Mouse (Mus musculus) ES-Bruce4 (cell line): ENCODE measurements around the gene Gm20662. TPM values are rescaled to one million over a fixed set of nuclear protein-coding genes. Genes with fewer than 3 reads are reported as not detected.

ENCODE experiments used
- H3K27ac ChIP-seq: 2 replicates; pipeline ENCODE4 v1.5.1; 2012; ENCODE audit warnings: low read length, inconsistent platforms; ENCODE audit not compliant: insufficient read depth
- H3K27me3 ChIP-seq: 2 replicates; pipeline ENCODE4 v1.6.1; 2012; ENCODE audit warnings: mild to moderate bottlenecking, low read length, inconsistent platforms; ENCODE audit not compliant: control insufficient read depth, poor library complexity, insufficient read depth, severe bottlenecking
- H3K36me3 ChIP-seq: 2 replicates; pipeline ENCODE4 v1.6.1; 2012; ENCODE audit warnings: inconsistent platforms, mild to moderate bottlenecking, low read length, moderate library complexity; ENCODE audit not compliant: control insufficient read depth, poor library complexity, insufficient read depth, severe bottlenecking
- H3K4me1 ChIP-seq: one replicate; pipeline ENCODE4 v1.8.1; 2011; ENCODE audit warnings: low read length; ENCODE audit not compliant: control insufficient read depth, insufficient read depth
- H3K4me3 ChIP-seq: 2 replicates; pipeline ENCODE4 v1.5.1; 2011; ENCODE audit warnings: low read depth, mild to moderate bottlenecking, low read length
- H3K9ac ChIP-seq: 2 replicates; pipeline ENCODE4 v1.6.1; 2012; ENCODE audit warnings: low read depth, mild to moderate bottlenecking, inconsistent platforms; ENCODE audit not compliant: poor library complexity, severe bottlenecking
- H3K9me3 ChIP-seq: replicated peaks from 2 replicates; pipeline ENCODE4 v1.6.1; 2012; ENCODE audit warnings: mild to moderate bottlenecking, low read length, inconsistent platforms; ENCODE audit not compliant: control insufficient read depth, poor library complexity, insufficient read depth, severe bottlenecking
- CTCF ChIP-seq: IDR thresholded peaks from one replicate; pipeline ENCODE4 v1.8.1; 2011; ENCODE audit warnings: low read depth, low read length
- EP300 ChIP-seq: IDR thresholded peaks from 2 replicates; pipeline ENCODE4 v1.6.1; 2011; ENCODE audit warnings: low read depth, low read length; ENCODE audit not compliant: insufficient read depth
- POLR2A ChIP-seq: IDR thresholded peaks from one replicate; pipeline ENCODE4 v1.8.1; 2011; ENCODE audit warnings: low read length; ENCODE audit not compliant: insufficient read depth
- polyA plus RNA-seq: library from polyadenylated mRNA; stranded (reverse); fragments of >200 nt; gene quantifications from 2 replicates; pipeline ENCODE4 v1.2.4, GENCODE M21; 2011; ENCODE audit warnings: low read depth; ENCODE audit not compliant: missing spikeins, insufficient read depth, insufficient read length

Gm20662 gene
- polyA plus RNA-seq, 1 experiment: not detected

DNA sequence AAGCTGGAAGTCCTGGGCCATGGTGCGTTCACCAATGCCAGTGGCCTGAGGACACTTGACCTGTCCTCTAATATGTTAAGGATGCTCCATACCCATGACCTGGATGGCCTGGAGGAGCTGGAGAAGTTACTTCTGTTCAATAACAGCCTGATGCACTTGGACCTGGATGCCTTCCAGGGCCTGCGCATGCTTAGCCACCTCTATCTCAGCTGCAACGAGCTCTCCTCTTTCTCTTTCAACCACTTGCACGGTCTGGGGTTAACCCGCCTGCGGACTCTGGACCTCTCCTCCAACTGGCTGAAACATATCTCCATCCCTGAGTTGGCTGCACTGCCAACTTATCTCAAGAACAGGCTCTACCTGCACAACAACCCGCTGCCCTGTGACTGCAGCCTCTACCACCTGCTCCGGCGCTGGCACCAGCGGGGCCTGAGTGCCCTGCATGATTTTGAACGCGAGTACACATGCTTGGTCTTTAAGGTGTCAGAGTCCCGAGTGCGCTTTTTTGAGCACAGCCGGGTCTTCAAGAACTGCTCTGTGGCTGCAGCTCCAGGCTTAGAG, 57.6 kb downstream of the Gm20662 start:
- H3K9ac ChIP-seq: 0 out of 2 replicates have a peak overlapping the region, but pooled peaks have one; percentile 6
- H3K4me1 ChIP-seq: no peaks in the 10 kb centered on the region
- H3K9me3 ChIP-seq: no peaks in the 10 kb centered on the region
- H3K27me3 ChIP-seq: no peaks in the 10 kb centered on the region
- 0 out of 2 replicates have a peak, but pooled peaks cover 3% of the 10 kb centered on the region for H3K36me3 ChIP-seq
- no peak overlapping the region for H3K27ac ChIP-seq
- peak overlapping the region; percentile 15 for H3K4me3 ChIP-seq
- TF ChIP-seq EP300: no peak
- no peak for TF ChIP-seq POLR2A
- TF ChIP-seq CTCF: no peak

DNA sequence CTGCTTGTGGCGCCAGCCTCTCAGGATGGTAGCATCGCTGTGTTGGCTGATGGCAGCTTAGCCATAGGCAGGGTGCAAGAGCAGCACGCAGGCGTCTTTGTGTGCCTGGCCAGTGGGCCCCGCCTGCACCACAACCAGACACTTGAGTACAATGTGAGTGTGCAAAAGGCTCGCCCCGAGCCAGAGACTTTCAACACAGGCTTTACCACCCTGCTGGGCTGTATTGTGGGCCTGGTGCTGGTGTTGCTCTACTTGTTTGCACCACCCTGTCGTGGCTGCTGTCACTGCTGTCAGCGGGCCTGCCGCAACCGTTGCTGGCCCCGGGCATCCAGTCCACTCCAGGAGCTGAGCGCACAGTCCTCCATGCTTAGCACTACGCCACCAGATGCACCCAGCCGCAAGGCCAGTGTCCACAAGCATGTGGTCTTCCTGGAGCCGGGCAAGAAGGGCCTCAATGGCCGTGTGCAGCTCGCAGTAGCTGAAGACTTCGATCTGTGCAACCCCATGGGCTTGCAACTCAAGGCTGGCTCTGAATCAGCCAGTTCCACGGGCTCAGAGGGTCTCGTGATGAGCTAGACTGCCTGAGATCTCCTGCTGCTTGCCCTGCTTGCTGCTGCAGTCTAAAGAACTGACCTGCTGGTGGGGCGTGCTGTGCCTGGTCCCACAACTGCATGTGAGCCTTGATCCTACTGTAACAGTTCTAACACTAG, 58.3 kb downstream of the Gm20662 start:
- no peak overlapping the region for H3K27ac ChIP-seq
- 0 out of 2 replicates have a peak, but pooled peaks cover 3% of the 10 kb centered on the region for H3K36me3 ChIP-seq
- peak overlapping the region; percentile 15 for H3K4me3 ChIP-seq
- TF ChIP-seq EP300 (no peak), POLR2A (no peak), CTCF (no peak)
- H3K9me3 ChIP-seq: no peaks in the 10 kb centered on the region
- H3K9ac ChIP-seq: 0 out of 2 replicates have a peak overlapping the region, but pooled peaks have one; percentile 6
- no peaks in the 10 kb centered on the region for H3K27me3 ChIP-seq
- no peaks in the 10 kb centered on the region for H3K4me1 ChIP-seq

DNA sequence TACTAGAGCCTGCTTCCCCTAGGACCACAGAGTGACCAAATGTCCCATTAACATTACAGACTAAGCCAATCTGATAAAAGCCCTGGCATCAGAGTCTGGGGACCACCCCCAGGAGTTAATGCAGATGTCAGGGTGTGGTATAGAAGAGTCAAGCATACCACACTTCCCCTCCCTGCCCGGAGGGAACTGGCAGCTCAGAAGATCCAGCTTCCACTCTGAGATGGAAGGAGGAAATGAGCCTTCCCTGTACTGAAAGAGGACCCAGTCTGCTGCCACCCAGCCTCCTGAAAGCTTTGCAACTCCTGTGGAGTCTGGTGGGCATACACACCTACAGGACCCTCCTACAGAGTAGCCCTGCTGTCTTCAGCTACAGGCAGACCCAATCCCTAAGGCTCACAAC, 58.9 kb downstream of the Gm20662 start:
- no peak overlapping the region for H3K27ac ChIP-seq
- TF ChIP-seq POLR2A (no peak), CTCF (no peak), EP300 (no peak)
- H3K36me3 ChIP-seq: 0 out of 2 replicates have a peak, but pooled peaks cover 3% of the 10 kb centered on the region
- H3K4me3 ChIP-seq: no peak overlapping the region
- H3K4me1 ChIP-seq: no peaks in the 10 kb centered on the region
- no peaks in the 10 kb centered on the region for H3K27me3 ChIP-seq
- no peak overlapping the region for H3K9ac ChIP-seq
- no peaks in the 10 kb centered on the region for H3K9me3 ChIP-seq

DNA sequence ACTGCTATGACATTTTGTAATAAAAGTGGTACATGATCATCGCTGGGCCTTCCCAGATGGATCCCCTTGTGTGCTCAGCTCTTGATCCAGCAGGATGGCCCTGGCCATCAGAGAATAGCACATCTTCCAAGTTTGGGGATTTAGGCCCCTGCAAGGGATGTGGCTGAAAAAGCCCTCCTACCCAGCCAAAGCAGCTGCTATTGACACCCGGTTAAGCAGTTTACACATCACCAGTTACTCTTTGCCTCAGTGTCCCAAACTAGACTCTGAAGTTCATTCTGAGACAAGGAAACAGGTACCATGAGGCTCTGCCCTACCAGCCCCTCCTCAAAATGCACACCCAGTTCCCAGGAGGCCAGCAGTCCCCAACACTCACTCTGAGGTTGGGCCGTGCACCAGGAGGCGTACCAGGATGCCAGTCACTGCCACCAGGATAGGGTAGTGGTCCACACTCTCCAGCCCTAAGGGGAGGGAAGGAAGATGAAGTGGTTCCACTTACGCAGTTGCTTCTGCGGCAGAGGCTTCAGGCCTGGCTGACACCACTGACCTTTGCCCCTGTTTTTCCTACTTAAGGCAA, 59.6 kb downstream of the Gm20662 start:
- 0 out of 2 replicates have a peak, but pooled peaks cover 3% of the 10 kb centered on the region for H3K36me3 ChIP-seq
- no peak overlapping the region for H3K4me3 ChIP-seq
- H3K4me1 ChIP-seq: no peaks in the 10 kb centered on the region
- H3K27me3 ChIP-seq: no peaks in the 10 kb centered on the region
- H3K27ac ChIP-seq: no peak overlapping the region
- H3K9ac ChIP-seq: no peak overlapping the region
- H3K9me3 ChIP-seq: no peaks in the 10 kb centered on the region
- no peak for TF ChIP-seq POLR2A
- TF ChIP-seq EP300: no peak
- TF ChIP-seq CTCF: no peak

DNA sequence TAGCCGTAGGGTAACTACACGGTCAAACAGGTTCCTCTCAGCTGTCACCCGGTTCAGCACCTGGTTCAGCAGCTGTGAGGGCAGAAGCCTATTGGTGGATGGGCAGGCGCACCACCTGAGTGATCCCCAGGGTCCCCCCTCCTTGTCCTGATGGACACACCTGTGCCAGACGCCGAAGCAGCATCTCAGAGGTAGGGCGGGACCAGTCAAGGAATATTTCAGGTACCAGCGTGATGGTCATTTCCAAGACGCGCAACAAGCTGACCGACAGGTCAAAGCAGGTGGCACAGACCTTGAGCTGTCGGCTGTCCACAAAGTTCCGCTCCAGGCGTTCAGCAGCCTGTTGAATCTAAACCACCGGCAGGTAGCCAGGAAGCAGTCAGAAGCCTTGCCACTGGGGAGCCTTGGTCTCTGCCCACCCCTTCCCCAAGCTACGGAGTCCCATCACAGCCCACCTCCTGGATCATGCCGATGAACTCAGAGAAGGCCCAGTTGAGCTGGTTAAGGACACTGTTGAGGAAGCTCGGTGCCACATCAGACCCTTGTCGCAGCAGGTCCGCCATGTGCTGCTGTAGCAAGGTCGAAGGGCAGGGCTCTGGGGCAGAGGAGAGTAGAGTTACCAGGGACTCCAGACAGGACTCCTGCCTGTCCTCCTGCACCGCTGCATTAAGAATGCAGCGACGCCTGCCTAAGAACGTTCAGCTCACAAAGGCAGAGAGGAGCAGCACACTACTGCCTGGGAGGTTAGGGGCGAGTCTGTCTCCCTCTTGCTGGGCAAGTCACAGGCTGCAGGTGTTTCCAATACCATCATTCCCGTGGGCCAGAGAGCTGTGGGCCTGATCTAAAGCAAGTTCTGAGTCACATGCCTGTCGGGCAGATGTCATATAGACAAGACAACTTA, 60.5 kb downstream of the Gm20662 start:
- TF ChIP-seq CTCF (no peak), EP300 (no peak), POLR2A (no peak)
- Histone ChIP-seq H3K4me3 (0 out of 2 replicates have a peak overlapping the region, but pooled peaks have one; percentile 9), H3K9ac (no peak overlapping the region), H3K27ac (no peak overlapping the region), H3K4me1 (no peaks in the 10 kb centered on the region), H3K9me3 (no peaks in the 10 kb centered on the region), H3K27me3 (no peaks in the 10 kb centered on the region), H3K36me3 (0 out of 2 replicates have a peak, but pooled peaks cover under 1% of the 10 kb centered on the region)
